Mouse (Mus musculus) mouse trophoblast stem cell (cell line): ENCODE results near the gene Shpk.

Experiments
- in situ Hi-C, 2 experiments: fragments of 300-500 bp; cut with MseI, MboI; formaldehyde crosslinking; loops; 2 replicates in 1 of 2; 3 replicates in 1 of 2; pipeline ENCODE4 v1.15.1; 2025

Shpk gene

DNA sequence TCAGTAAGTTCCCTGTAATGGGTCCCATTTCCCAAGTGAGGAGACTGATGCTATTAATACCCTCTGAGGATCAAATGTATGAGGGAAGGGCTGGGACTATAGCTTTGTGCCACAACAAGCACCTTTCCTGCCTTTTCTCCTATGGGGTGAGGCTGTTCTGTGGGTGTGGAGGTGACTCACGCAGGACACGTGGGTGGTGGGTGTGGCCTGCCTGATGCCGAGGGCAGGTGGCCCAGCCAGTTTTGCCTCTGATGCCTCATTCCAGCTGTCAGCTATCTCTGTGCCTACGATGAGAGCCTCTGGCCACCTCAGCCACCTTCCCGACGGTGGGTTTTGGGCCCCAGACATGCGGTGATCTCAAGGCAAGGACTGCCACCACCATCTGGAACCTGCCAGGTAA, 68.0 kb downstream of the Shpk start, which contains the start of gene Trpv3:
Gene Trpv3, plus strand, starts transcription at position 122 of the 400 bp plus-strand sequence.
- in situ Hi-C loops: no loop called here
